Mouse (Mus musculus): ENCODE results near the gene Mylk3. TPM values are rescaled to one million over a fixed set of nuclear protein-coding genes. Genes with fewer than 3 reads are reported as not detected.
A peak's percentile ranks its signal among the peaks of the same experiment; 100 is the strongest.

The Mylk3 gene
- 1 to 10 TPM; 1.6 to 2.0 TPM for total RNA-seq (2021)

GRCm38 (mm10) chr8:85386205-85386604, at the start of gene Mylk3:
TSS of gene Mylk3 (minus strand) at chr8:85386345.
- no peak for DNase-seq

GRCm38 (mm10) chr8:85435736-85436135, 49.6 kb upstream of the Mylk3 start:
- DNase-seq = no peak

GRCm38 (mm10) chr8:85434817-85435216, 48.7 kb upstream of the Mylk3 start:
- DNase-seq = no peak

DNA sequence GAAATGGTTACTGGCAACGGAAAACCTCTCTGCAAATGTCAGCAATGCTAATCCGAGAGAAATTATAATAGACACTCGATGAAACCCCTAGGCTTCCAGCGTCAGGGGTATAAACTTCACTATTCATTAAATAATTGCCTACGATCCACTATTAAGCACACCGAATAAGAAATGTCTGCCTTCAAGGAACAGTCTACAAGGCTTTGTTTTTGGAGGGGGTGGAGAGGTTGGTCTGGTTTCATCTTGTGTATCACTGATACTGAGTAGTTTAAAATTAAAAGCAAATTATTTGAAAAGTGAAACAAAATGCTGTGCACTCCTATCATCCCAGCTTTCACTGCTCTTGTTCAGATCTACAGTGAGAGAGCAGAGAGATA, 46.9 kb upstream of the Mylk3 start:
- no peak for DNase-seq

DNA sequence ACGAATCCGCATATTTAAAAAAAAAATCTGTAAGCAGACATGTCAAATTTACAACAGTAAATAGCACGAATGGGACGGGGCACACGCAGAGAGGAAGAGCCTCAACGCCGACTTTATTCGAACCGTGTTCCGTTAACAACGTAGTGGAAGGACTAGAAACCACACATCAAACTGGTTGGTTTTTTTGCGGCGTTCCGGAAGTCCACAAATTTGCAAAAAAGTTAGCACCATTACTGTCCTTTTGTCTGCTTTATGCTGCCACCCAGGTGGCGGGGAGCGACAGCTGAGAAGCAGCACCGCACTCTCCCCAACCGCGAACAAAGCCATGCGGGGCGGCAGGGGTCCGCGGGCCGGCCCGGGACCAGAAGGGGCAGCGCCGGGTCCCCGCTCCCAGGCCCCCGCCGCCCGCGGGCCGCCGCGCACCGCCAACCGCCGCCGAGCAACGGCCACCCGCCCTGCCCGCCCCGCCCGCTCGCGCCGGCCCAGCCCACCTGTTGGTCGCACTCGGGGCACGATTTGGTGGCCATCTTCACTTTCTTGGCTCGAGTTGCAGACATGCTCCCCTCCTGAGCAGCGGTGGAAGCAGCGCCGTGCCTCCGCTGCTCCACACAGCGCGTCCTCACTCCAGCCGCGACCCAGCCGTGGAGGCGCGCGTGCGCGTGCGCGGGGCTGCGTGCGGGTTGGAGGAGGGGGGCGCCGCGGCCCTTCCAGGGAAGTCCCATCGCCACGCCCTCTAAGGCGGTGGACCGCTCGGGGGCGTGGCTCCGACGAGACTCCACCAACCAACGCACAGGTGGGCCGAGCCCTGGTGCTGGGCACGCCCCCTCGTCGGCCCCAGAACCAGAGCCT, 46.2 kb upstream of the Mylk3 start, which contains the start of gene 4921524J17Rik:
TSS of gene 4921524J17Rik (minus strand) at position 666 of the 849 bp plus-strand sequence.
- DNase-seq = peak; percentile 96 to 97

DNA sequence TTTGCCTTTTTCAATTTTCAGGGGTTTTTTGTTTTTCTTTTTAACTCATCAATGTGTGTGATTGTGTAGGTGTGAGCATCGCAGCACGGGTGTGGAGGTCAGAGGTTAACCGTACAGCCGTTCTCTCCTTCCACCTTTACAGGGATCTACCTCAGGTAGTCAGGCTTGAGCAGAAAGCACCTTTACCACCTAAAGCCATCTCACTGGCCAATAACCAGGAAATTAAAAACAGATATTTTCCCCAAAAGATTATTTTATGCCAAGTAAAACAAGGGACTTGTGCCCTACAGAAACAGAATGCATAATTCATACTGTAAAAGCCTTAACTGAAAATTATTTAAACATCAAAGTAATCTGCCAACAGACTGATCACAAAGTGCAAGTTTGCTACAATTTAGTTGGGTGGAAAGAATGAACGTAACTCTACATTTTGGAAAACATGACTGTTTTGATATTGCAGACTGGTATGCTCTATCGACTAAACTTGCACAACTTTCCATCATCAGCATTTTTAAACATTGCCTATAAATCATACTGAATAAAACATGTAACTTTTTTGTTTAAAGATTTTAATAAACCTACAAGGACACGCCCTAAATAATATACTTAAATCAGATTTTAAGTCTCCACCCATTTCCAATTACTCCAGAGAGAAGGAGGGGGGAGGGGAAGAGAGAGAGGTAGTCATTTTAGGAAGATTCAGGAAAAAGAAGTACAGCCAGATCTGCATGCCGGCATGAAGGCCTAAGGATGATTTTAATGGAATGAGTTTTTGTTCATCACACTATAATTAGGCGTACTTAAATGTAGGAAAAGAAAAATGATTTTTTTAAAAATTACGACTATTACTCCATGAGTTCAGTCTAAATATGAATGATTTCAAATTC, 45.4 kb upstream of the Mylk3 start:
- DNase-seq = no peak

- DNase-seq = no peak
Measured at GRCm38 (mm10) chr8:85430801-85431200, 44.7 kb upstream of the Mylk3 start.

- DNase-seq = no peak
Measured at GRCm38 (mm10) chr8:85429219-85429618, 43.1 kb upstream of the Mylk3 start.

GRCm38 (mm10) chr8:85427026-85427425, 40.9 kb upstream of the Mylk3 start:
- no peak for DNase-seq

DNA sequence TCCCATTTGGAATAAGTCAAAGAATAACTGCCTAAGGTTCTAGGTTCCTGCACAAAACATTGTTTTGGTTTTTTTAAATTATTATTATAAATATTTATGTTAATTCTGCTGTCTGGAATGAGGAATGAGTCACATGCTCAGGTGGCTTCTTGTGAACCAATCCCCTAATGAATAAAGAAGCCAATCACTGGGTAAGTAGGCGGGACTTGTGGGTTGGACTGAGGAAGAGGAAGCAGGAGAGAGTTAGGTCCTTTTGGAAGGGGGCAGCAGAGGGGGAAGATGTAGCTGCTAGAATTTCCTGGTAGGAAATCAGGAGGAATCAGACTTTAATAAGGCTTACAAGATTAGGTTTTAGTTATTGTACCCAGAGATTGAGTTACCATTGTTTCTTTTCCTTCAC, 35.2 kb upstream of the Mylk3 start:
- DNase-seq = no peak

GRCm38 (mm10) chr8:85408526-85408925, 22.4 kb upstream of the Mylk3 start:
- DNase-seq = no peak

DNA sequence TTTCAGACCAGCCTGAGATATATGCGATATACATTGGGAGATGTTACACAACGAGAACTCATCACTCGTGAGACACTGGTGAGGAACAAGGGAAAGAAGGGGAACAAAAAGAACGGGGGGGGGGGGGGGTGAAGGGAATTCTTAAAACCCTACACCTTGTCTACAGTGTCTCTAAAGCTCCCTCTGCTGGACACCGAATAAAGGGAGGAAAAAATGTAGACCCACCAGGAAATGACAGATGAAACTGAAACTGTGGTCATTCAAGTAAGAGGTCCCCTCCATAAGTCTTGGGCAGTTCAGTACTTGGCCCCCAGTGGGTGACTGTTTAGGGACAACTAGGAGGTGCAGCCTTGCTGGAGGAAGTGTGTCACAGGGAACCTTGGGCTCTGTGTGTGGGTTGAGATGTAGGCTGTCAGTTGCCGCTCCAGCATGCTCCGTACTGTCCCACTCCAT, 21.9 kb upstream of the Mylk3 start:
- peak in 1 of 2 experiments; percentile 11 for DNase-seq

GRCm38 (mm10) chr8:85405961-85406360, 19.8 kb upstream of the Mylk3 start:
- no peak for DNase-seq

DNA sequence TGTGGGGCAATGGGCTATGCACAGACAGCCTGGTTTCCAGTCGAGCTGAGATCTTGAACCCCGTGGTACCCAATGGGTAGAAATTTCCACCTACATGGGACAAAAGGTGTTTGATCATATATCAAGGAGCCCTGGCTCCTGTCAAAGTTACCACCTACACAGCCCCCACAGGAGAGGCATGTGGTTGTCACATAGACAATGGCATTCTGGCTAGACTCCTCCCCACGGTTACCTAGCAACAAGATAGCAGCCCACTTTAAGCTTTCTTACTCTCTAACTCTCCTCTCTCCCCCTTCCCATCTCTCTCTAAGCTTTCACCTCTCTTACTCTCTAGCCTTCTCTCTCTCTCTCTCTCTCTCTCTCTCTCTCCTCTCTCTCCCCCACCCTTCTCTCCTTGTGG, 19.3 kb upstream of the Mylk3 start:
- no peak for DNase-seq

DNA sequence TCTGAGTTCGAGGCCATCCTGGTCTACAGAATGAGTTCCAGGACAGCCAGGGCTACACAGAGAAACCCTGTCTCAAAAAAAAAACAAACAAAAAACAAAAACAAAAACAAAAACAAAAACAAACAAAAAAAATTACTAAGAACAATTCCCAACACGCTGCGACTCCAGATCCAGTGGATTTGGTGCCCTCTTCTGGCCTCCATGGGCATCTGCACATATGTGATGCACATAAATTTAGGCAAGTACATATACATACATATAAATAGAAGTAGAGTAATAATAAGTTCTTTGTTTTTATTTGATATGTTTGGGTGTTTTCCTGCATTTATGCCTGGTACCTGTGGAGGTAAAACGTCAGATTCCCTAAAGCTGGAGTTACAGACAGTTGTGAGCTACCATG, 12.4 kb upstream of the Mylk3 start:
- no peak for DNase-seq

DNA sequence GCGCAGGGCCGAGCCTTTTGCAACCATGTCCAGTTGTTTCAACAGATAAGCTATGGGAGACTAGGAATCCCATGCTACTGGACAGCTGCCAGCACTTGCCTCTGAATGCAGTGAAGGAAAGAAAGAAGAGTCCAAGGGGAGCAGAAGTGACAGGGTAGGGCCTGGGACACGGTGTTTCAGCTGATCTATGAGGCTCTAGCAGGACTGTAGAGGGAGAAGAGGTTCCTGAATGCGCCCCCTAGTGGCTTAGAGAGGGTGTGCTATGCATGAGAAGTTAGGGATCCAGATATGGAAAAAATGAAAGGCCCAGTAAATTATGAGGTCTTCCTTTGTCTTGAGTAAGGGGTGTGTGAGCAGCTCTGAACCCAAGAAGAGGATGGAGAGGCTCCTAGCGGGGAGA, 11.4 kb upstream of the Mylk3 start:
- peak in 1 of 2 experiments; percentile 35 for DNase-seq

DNA sequence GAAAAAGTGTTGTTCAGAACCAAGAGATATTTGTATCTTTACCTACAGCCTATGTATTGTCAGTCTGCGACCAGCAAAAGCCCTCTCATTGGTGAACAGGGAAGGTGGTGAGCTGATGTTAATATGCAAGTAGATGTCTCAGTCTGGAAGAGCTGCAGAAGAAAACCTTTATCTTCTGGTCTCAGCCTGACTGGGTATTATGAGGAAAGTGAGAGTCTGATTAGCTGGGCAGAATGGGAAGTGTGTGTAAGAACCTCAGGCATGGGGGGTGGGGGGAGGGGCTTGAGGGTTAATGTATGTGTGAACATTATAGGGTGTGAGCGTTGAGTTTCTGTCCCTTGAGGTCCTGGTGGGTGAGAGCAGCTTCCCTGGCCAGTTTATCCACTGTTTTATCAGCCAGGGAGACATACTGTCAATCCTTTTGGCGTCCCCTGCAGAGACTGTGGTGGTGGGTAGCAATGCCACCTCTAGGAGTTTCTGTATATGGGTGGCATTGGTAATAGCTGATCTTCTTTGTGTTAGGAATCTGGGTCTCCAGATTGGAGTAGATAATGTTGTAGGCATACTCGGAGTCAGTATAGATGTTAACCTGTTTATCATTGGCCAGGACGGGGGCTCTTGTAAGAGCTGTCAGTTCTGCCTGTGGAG, 10.4 kb upstream of the Mylk3 start:
- no peak for DNase-seq

DNA sequence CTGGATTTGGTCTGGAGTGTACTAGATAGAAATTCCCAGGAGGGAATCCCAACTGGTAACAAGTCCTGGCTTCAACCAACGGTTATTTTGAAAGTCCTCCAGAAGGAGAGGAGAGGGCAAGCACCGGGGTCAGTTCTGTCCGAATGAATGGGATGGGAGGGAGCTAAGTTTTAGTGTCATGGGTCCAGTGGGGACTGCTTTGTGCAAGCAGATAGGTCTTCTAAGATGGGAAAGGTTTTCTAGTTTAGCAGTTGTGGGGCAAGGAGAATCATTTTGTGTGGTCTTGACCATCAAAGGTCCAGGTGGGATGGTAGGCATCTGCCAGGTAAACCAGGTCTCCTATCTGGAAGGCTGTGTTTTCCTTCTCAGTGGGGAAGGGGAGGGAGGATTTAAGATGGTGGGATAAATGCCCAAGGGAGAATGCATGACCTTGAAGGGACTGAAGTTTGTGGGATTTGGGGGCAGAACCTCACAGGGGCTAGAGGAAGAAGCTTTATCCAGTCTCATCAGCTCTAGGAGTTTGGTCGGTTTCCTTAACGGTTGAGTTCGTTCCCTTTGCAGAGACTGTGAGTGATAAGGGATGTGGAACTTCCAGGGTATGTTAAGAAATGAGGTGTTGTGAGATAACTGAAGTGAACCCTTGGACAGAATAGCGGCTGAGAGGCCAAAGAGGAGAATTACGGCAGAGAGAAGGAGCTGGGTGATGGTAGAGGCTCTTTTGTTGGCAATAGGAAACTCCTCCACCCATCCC, 9.7 kb upstream of the Mylk3 start:
- DNase-seq = no peak

DNA sequence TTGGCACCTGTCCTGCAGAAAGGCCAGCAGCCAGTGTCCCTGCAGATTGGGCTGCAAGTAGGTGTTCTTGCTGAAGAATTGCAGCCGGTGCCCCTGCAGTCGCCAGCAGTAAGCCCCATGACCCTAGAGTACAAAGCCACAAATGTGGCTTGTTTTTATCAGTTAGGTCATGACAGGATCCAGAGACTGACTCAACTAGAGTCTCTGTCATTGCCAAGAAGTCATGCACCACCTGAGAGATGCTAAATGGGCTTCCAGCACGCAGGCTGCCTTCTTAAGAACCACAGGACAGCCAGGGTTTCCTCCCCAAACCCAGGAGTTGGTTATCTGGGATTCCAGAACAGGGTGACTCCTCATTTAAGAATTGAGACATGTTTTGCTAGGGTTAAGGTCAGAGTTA, 8.9 kb upstream of the Mylk3 start:
- no peak for DNase-seq

DNA sequence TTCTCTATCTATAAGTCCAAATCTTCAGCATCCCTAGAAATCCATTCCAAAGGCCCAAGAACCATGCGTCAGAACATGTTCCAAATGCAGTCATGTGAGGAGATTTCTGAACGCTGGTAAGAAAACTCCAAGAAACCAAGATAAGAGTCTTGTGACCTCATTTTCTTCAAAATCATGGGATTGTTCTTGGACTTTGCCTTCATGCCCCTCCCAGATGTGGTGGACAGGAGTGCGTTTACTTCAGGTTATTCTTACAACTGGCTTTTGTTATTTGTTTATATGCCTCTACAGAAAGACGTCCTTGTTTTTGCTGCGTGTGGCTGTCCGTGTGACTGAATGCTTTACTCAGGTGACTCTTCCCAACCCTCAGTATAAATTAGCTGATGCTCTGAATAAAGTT, 7.1 kb upstream of the Mylk3 start:
- DNase-seq = no peak

DNA sequence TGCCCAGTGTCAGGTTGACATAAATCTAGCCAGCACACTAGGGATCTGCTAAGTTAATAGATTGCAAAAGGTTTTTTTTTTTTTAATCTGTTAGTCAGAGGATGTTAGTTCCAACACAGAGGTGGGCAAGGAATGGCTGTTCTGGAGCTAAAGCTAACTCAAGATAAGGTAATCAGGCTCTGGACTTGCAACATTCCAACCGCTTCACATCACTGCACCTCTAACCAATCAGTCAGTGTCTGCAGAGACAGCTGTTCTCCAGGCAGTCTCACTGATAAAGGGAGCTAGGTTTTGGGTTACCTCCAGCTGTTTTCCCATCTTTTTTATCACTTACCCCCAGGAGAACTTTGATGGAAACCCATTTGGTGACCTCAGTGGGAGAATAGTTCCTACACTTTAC, 5.3 kb upstream of the Mylk3 start:
- no peak for DNase-seq

DNA sequence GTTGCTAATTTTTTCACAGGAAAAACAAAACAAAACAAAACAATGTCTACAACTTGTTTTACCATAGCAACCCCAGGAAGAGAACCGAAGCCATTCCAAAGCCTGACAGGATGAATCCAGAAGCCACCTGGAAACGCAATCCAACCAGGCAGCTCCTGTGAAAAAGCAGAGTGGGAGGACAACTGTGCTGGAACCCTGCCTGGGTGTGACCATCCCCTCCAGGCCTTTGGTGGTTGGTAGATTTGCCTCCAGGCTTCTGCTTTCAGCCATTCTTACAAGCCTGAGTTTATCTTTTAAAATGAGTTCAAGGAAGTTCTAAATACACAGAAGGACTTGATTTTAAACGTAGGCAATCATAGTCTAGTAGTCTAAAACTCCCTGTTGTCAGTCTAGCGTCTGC, 4.2 kb downstream of the Mylk3 start:
- DNase-seq = no peak

Measured in layer of hippocampus, postnatal 36 days (tissue).